Mouse (Mus musculus): Measurements from ENCODE around the gene Mcm7. TPM values are rescaled to one million over a fixed set of nuclear protein-coding genes. Genes with fewer than 3 reads are reported as not detected.

Mcm7 gene
- polyA plus RNA-seq (2012; rRNA removed), result 24.7 and 26.8 TPM in 2 replicates

GRCm38 (mm10) chr5:138171695-138172491 is at the start of gene Mcm7, which contains the start of gene Ap4m1:
Mcm7 (minus strand) TSS chr5:138172422.
Ap4m1 (plus strand) TSS chr5:138172002.

GRCm38 (mm10) chr5:138193771-138194727 is 21.8 kb upstream of the Mcm7 start, which contains the start of gene Mblac1:
Mblac1 (plus strand) TSS chr5:138194314.

GRCm38 (mm10) chr5:138186950-138187638 is 14.9 kb upstream of the Mcm7 start, which contains the start of the genes Taf6 and Cnpy4:
Taf6 (minus strand) TSS chr5:138187451.
Cnpy4 (plus strand) TSS chr5:138187485.

GRCm38 (mm10) chr5:138160842-138161665 is 11.2 kb downstream of the Mcm7 start, which contains the start of gene Cops6:
Cops6 (plus strand) TSS chr5:138161071.

GRCm38 (mm10) chr5:138155443-138155976 is 16.7 kb downstream of the Mcm7 start, which contains the start of gene Zfp113:
Zfp113 (minus strand) TSS chr5:138155744.

GRCm38 (mm10) chr5:138116255-138117198 is 55.7 kb downstream of the Mcm7 start, which contains the start of gene Zscan21:
Zscan21 (plus strand) TSS chr5:138116903.

Other genes starting within 250 kb of the Mcm7 start
- 0.12 and 0.35 TPM in 2 replicates for gene Gjc3, start 209.3 kb downstream of the Mcm7 start, polyA plus RNA-seq (2012; rRNA removed)
- gene Azgp1, start 190.9 kb downstream of the Mcm7 start, polyA plus RNA-seq (2012; rRNA removed), result 0.88 and 1.7 TPM in 2 replicates
- not detected in 2 replicates for gene Smok3a, start 151.2 kb downstream of the Mcm7 start, polyA plus RNA-seq (2012; rRNA removed)
- not detected in 2 replicates for gene Smok3b, start 151.0 kb downstream of the Mcm7 start, polyA plus RNA-seq (2012; rRNA removed)
- not detected in 2 replicates for gene Smok3c, start 119.2 kb downstream of the Mcm7 start, polyA plus RNA-seq (2012; rRNA removed)
- 3.5 and 4.0 TPM in 2 replicates for gene Zkscan1, start 87.3 kb downstream of the Mcm7 start, polyA plus RNA-seq (2012; rRNA removed)
- gene Zscan21, start 55.5 kb downstream of the Mcm7 start, polyA plus RNA-seq (2012; rRNA removed), result 5.9 and 6.5 TPM in 2 replicates
- gene Zfp113, start 16.7 kb downstream of the Mcm7 start, polyA plus RNA-seq (2012; rRNA removed), result 2.3 and 2.9 TPM in 2 replicates
- 61.9 and 65.8 TPM in 2 replicates for gene Cops6, start 11.4 kb downstream of the Mcm7 start, polyA plus RNA-seq (2012; rRNA removed)
- gene Ap4m1, start 420 bp downstream of the Mcm7 start, polyA plus RNA-seq (2012; rRNA removed), result 24.4 and 31.9 TPM in 2 replicates
- gene Taf6, start 15.0 kb upstream of the Mcm7 start, polyA plus RNA-seq (2012; rRNA removed), result 39.3 and 55.2 TPM in 2 replicates
- 2.9 and 3.3 TPM in 2 replicates for gene Cnpy4, start 15.1 kb upstream of the Mcm7 start, polyA plus RNA-seq (2012; rRNA removed)
- 7.7 and 9.6 TPM in 2 replicates for gene Mblac1, start 21.9 kb upstream of the Mcm7 start, polyA plus RNA-seq (2012; rRNA removed)
- gene Nxpe5, start 53.5 kb upstream of the Mcm7 start, polyA plus RNA-seq (2012; rRNA removed), result 1.8 and 2.0 TPM in 2 replicates
- 176 and 202 TPM in 2 replicates for gene Lamtor4, start 83.1 kb upstream of the Mcm7 start, polyA plus RNA-seq (2012; rRNA removed)
- gene BC037034, start 91.6 kb upstream of the Mcm7 start, polyA plus RNA-seq (2012; rRNA removed), result 60.0 and 79.7 TPM in 2 replicates
- 0.52 and 0.76 TPM in 2 replicates for gene Gal3st4, start 100.4 kb upstream of the Mcm7 start, polyA plus RNA-seq (2012; rRNA removed)
- not detected in 2 replicates for gene Gm43720, start 107.5 kb upstream of the Mcm7 start, polyA plus RNA-seq (2012; rRNA removed)
- 2.2 and 3.5 TPM in 2 replicates for gene Gpc2, start 107.6 kb upstream of the Mcm7 start, polyA plus RNA-seq (2012; rRNA removed)
- gene Stag3, start 107.8 kb upstream of the Mcm7 start, polyA plus RNA-seq (2012; rRNA removed), result 0.50 and 0.75 TPM in 2 replicates
- 0.38 TPM in 1 of 2 replicates, not detected in the other for gene Pvrig, start 169.5 kb upstream of the Mcm7 start, polyA plus RNA-seq (2012; rRNA removed)